Mouse (Mus musculus): ENCODE results near the gene Pvr.
"Not testable (repeated sequence)": the region's sequence is repeated elsewhere in the genome, so short reads cannot be mapped to it uniquely, and the experiment has no call there.

The Pvr gene

GRCm38 (mm10) chr7:19935171-19935751 lies 14.3 kb upstream of the Pvr start:
- DNase-seq (ENCODE audit: low spot score in 2 of 2): no peak

GRCm38 (mm10) chr7:19932877-19933809 lies 12.2 kb upstream of the Pvr start:
- DNase-seq (ENCODE audit: low spot score in 2 of 2): peak in 1 of 2 experiments; percentile 40

DNA sequence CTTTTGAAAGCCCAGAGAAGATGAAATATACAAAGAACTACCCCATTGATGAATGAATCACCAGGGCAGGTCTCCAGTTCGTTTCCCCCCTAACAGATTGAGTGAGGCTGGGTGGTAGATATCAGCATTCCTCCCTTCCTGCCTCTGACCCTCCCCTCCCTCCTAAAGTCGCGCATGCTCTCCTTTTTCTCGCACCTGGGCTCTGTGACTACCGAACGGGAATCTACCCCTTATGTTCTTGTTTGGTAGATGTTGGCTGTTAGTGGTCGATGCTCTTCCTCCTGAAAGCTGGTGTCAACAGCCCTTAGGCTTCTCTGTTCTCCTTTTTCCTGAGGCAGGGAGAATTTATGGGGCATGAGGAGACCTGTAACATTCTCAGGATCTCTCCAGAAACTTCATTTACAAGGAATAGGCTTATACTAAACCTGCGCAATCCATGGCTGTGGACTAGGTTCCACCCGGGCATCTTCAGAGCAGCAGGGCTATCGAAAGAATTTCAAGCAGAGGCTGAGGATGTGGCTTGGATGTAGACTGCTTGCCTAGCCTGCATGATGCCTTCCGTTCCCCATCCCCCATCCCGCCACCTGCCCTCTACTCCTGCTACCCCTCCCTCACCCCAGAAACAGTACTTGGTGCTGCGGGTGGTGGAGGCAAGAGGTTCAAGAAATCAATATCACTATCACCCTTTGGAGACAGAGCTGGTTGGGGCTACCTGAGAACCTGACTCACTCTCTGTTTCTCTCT lies 11.3 kb upstream of the Pvr start:
- no peak for DNase-seq (ENCODE audit: low spot score in 2 of 2)

DNA sequence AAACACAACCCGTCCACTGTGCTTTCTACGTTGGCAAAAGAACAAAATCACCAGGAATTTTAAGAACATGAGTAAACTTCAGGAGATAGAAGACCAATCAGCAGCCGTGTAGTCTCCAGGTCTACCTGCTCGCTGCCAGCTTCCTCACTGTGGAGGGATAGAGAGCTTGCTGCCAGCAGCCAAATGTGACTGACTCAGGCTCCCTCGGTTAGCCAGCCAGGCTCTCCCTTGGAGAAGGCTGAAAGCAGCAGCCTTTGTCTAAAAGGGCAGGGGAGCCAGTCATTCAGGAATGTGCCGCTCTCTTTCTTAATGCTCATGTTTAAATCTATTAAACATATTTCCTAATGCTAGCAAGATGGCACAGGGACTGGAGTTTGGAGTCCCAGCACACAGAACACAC lies 9.5 kb upstream of the Pvr start:
- DNase-seq (ENCODE audit: low spot score in 2 of 2): not testable (repeated sequence)

- no peak for DNase-seq (ENCODE audit: low spot score in 2 of 2)
Measured at GRCm38 (mm10) chr7:19928486-19928885, 7.5 kb upstream of the Pvr start.

GRCm38 (mm10) chr7:19926849-19927480 lies 6.0 kb upstream of the Pvr start:
- DNase-seq (ENCODE audit: low spot score in 2 of 2): no peak

DNA sequence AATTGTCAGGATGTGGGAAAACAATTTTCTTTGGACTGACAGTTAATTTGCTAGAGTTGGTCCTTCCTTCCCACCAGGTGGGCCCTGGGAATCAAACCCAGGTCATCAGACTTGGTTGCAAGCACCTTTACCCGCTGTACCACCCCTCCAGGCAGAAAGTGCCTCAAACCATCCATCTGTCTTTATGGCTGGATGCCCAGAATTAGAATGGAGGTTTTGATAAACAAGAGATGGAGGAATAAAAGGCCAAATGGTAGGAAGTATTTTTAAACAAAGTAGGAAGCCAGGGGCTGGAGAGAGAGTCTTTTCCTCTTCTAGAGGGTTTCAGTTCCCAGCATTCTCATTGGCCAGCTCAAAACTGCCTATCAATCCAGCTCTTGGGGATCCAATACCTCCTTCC lies 4.4 kb upstream of the Pvr start:
- no peak for DNase-seq (ENCODE audit: low spot score in 2 of 2)

DNA sequence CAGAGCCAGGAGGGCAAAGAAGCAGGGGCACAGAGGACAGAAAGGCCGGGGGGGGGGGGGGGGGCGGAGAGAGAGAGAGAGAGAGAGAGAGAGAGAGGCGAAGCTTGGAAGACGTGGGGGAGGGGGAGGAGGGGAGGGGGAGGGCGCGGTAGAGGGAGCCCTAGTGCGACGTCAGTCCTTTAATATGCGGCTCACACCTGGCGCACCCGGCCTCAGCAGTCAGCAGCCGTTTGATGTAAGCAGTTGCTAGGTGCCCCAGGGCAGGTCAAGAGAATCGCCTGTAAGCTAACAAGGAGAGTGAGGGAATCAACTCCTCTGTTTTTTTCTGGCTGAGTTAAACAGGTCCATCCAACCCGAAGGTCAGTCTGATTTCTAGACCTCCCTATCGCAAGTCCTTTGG lies 2.8 kb upstream of the Pvr start:
- DNase-seq (ENCODE audit: low spot score in 2 of 2): no peak

GRCm38 (mm10) chr7:19923354-19923753 lies 2.4 kb upstream of the Pvr start:
- DNase-seq (ENCODE audit: low spot score in 2 of 2): no peak

DNA sequence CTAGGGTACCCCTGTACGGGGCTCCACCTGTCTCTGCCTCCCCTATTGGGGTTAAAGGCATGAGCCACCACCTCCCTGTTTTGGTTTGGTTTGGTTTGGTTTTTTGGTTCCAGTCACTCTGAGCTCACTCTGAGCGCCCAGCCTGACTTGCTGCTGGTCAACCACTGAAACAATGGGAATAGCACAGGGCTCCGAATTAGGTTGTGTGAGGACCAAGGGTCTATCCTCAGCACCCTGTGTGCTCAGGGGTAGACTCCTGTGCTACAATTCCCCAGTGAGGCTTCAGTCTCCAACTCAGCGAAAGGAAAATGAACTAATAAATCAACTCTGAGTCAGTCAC lies 824 bp downstream of the Pvr start:
- no peak for DNase-seq (ENCODE audit: low spot score in 2 of 2)

DNA sequence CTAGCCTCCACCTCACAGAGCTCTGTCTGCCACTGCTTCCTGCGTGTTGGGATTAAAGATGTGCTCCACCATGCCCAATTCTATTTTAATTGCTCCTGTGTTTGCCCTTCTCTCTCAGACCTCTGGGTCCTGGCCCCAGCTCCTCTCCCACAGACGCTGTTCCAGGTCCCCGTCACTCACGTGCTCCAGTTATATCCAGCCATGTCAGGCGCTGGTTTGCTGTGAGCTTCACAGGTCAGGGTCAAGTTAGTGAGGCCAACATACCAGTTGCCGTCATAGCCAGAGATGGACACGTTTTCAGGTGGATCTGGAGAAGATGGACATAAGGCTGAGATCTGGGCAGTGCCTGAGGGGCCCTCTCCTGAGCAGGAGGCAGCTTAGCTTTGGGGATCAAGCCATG lies 6.4 kb downstream of the Pvr start:
- no peak for DNase-seq (ENCODE audit: low spot score in 2 of 2)

DNA sequence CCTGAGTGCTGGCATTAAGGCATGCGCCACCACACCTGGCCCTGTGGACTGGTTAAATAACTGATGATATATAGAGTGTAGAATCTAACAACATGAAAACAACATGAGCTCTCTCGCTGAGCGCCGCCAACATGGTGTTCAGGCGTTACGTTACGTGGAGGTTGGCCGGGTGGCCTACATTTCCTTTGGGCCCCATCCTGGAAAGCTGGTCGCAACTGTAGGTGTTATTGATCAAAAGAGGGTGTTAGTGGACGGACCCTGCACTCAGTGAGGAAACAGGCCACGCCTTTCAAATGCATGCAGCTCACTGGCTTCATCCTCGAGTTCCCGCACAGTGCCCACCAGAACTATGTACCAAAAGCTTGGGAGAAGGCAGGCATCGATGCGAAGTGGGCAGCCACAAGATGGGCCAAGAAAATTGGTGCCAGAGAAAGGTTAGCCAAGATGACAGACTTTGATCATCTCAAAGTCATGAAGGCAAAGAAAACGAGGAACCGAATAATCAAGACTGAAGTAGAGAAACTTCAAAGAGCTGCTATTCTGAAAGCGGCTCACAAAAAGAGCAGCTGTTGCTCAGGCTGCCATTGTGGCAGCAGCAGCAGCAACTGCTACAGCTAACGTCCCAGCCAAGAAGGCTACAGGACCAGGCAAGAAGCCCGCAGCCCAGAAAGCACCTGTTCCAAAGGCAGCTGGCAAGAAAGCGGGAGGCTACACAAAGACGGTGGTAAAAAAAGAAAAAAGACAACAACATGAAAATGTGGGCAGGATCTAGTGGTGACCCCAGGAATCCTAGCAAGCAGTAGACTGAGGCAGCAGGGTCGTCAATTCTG lies 9.1 kb downstream of the Pvr start:
- no peak for DNase-seq (ENCODE audit: low spot score in 2 of 2)

DNA sequence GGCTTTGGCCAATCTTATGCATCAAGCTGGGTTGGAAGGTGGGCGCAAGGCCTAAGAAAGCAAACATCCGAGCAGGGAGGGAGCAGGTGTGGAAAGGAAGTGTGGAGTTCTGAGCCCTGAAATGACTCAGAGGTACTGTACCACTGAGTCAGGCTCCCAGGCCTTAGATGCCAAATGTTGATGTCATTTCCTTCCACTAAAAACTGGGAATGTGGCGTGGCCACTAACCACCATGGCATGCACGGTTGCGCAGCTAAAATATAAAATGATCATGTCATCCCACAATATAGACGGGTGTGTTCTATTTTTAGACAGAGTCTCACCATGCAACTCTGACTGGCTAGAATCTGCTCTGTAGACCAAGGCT lies 9.7 kb downstream of the Pvr start:
- DNase-seq (ENCODE audit: low spot score in 2 of 2): no peak

DNA sequence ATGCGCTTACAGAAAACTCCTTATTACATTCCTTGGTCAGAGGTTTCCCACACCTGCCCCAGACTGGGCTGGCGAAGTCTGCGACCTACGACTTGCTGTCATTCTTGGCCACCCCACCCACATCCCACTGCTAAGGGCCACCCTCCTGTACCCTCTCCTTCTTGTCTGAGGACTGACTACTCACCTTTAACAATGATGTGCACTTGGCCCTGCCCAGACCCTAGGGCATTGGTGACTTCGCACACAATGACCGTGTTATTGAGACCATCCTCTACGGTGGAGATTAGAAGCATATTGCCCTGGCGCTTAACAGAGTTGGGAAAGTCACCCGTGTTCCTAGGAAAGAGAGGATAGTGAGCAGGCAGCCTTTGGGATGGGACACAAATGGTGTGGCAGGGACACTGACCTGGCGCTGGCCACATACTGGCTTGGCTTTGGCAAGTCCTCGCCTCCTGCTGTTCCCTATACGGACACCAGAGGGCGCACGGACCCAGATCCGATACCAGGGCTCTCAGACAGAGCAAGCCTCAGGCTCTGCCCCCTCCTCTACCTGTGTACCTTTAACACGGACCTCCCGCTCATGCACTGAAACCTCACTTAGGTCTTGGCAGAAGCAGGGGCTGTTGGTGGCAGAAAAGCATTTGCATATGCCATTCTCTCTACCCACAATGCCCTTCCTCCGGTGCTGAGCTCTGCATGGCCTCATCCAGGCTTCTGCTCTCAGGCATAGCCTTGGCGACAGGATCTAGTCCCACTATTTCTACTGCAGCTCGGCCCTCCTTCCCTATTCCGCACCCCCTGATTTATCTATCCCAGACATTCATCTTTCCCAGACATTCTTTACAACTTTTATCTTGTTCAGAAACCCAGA lies 10.3 kb downstream of the Pvr start:
- DNase-seq (ENCODE audit: low spot score in 2 of 2): peak; percentile 63 to 80

DNA sequence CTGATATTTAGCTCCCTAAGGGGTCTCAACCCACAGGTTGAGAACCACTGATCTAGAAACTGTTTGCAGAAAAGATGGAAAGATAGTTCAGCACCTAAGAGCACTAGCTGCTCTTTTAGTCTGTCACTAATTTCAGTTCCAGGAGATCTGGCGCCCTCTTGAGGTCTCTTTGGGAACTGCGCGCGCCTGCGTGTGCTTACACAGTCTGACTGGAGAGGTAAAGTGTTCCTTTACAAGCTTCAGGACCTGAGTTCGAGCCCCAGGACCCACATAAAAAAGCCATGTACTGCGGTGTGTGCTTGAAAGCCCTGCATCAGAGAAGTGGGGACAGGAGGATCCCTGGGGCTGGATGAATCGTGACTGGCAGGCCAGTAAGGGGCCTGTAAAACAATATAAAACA lies 31.1 kb downstream of the Pvr start:
- peak in 1 of 2 experiments; percentile 31 for DNase-seq (ENCODE audit: low spot score in 2 of 2)

GRCm38 (mm10) chr7:19887849-19888248 lies 33.1 kb downstream of the Pvr start, which contains the start of gene Ceacam19:
TSS of gene Ceacam19 (minus strand) at chr7:19887965.
- no peak for DNase-seq (ENCODE audit: low spot score in 2 of 2)

DNA sequence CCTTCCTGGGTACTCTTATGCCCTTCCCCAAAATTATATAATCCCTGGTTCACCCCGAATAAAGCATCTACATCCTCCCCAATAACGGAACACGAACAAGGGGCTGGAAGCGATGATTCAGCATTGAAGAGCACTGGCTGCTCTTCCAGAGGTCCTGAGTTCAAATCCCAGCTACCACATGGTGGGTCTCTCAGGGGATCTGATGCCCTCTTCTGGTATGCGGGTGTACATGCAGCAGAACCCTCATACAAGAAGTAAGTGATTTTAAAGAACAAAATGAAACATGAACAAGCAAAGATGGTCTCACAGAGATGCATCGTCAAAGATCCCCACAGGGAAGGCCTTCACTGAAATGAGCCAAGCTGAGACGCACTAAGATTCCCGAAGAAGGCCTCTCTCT lies 40.2 kb downstream of the Pvr start:
- DNase-seq (ENCODE audit: low spot score in 2 of 2): no peak

DNA sequence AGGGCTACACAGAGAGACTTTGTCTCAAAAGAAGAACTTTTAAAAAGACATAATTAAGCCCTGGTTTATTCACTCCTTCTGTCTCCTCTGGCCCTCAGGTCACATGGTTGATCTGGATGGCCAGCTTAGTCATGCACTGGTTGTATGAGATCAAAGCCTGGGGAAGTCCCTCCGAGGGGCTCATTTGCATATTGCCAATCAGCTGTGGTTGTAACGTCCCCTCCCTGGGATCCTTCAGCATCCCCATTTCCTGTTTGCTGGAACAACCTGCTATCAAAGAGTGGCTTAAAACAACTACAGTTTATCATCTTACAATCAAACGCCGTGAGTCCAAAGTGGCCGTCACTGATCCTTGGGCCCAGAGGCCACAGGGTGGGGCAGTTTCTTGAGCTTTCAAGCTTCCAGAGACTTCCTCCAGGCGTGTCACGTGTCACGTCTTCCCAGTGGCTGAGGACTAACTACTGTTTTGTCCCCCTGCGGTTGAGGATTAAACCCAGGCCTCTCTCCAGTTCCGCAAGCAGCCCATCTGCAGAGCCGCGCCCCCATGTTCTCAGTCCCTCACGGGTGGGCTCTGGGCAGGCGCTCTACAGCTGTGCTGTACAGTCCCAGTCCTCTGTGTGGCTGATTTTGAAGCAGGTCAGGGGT lies 44.1 kb downstream of the Pvr start:
- no peak for DNase-seq (ENCODE audit: low spot score in 2 of 2)

DNA sequence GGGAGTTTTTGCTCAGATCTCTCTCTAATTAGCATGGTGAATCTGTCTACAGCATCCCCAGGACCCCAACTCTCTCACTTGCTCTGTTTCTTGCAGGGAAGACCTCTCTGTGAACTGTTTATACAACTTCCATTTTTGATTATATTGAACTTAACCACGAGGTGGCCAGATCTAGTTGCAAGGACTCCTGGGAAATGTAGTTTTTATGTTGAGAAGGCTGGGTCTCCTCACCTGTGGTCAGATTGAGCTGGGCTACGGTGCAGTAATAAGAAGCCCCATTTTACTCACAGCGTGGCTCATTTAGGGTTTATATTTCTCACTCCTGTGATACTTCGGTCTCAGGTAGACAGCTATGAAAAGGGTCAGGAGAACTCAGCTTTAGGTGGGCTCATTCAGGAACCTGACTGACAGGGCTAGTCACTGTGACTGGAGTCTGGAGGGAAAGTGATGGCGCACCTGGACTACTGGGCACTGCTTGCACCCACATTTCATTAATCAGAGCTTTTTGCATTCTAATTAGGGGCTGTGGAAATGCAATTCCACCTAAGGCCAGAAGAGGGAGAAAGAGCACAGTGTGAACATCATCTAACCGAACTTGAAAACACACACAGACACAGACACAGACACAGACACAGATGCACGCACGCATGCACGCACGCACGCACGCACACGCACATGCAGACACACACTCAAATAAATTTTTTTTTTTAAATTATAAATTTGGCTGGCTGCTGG lies 44.8 kb downstream of the Pvr start:
- peak in 1 of 2 experiments; percentile 36 for DNase-seq (ENCODE audit: low spot score in 2 of 2)

Data from cerebellum, postnatal 4 days (tissue).